Mouse (Mus musculus): Measurements from ENCODE around the gene Olfr544.

- TF ChIP-seq CTCF (IDR thresholded peaks at IDR 0.05; ENCODE audit: control insufficient read depth, insufficient read depth, insufficient replicate concordance, low read depth, low read length) (no peak), POLR2A (IDR thresholded peaks at IDR 0.05; ENCODE audit: control insufficient read depth, low read depth, low read length) (no peak)
Measured at GRCm38 (mm10) chr7:102501986-102502385, 13.9 kb upstream of the Olfr544 start.

All from testis, adult 2 months (tissue).